Mouse (Mus musculus) kidney, embryonic 16.5 days (tissue): ENCODE measurements at regions not wholly inside any gene's neighbourhood (a gene's known extent, or its start where the extent isn't known, plus 50 kb on each side); places are given as distances from the start of the nearest gene placed in this dataset.

Experiments
- ATAC-seq: fragments of 200-750 bp; cut with Nextera tagmentation; 2 replicates; pipeline ENCODE4 v1.8.0; 2017; ENCODE audit warnings: moderate TSS enrichment; ENCODE audit not compliant: low FRiP score, low TSS enrichment
- H3K27ac ChIP-seq: fragments of 300-500 bp; sonication (generic); 2 replicates; pipeline ENCODE4 v1.5.1; 2014; ENCODE audit warnings: low read length
- H3K27me3 ChIP-seq: fragments of 300-500 bp; sonication (generic); 2 replicates; pipeline ENCODE4 v1.6.1; 2014; ENCODE audit warnings: low read length, control low read depth, mixed read lengths; ENCODE audit not compliant: insufficient read depth
- H3K36me3 ChIP-seq: fragments of 300-500 bp; sonication (generic); 2 replicates; pipeline ENCODE4 v1.6.1; 2014; ENCODE audit warnings: low read length, control low read depth, mixed read lengths; ENCODE audit not compliant: insufficient read depth
- H3K4me1 ChIP-seq: fragments of 300-500 bp; sonication (generic); 2 replicates; pipeline ENCODE4 v1.6.1; 2014; ENCODE audit warnings: low read length, control low read depth, mixed read lengths; ENCODE audit not compliant: insufficient read depth
- H3K4me2 ChIP-seq: fragments of 300-500 bp; sonication (generic); replicated peaks from 2 replicates; pipeline ENCODE4 v1.6.1; 2014; ENCODE audit warnings: low read depth, low read length
- H3K4me3 ChIP-seq: fragments of 300-500 bp; sonication (generic); 2 replicates; pipeline ENCODE4 v1.5.1; 2014; ENCODE audit warnings: mild to moderate bottlenecking, low read length
- H3K9ac ChIP-seq: fragments of 300-500 bp; sonication (generic); replicated peaks from 2 replicates; pipeline ENCODE4 v1.6.1; 2014; ENCODE audit warnings: low read length
- H3K9me3 ChIP-seq: fragments of 300-500 bp; sonication (generic); 2 replicates; pipeline ENCODE4 v1.6.1; 2016; ENCODE audit warnings: low read length, control low read depth
- WGBS: fragments of 180-500 bp; shearing (Covaris S2); extraction: QIAGEN DNeasy Blood & Tissue Kit; methylation state at CpG from one replicate; pipeline ENCODE4 v1.1.7; 2014; 5-methylcytosine and 5-hydroxymethylcytosine counted together

- Histone ChIP-seq H3K9me3 (no peaks in the 10 kb centered on the region), H3K4me3 (no peak overlapping the region), H3K4me2 (no peak overlapping the region), H3K27me3 (no peaks in the 10 kb centered on the region), H3K9ac (no peak overlapping the region), H3K4me1 (peaks cover 32% of the 10 kb centered on the region), H3K36me3 (no peaks in the 10 kb centered on the region), H3K27ac (peak overlapping the region; percentile 65; the same call in 1 of the 2 replicates)
- 85% methylated on average over 15 of the region's 15 CpGs for WGBS
- no peak for ATAC-seq
These were observed 189.6 kb downstream of the Fam43a start for GRCm38 (mm10) chr16:30788944-30789781.

DNA sequence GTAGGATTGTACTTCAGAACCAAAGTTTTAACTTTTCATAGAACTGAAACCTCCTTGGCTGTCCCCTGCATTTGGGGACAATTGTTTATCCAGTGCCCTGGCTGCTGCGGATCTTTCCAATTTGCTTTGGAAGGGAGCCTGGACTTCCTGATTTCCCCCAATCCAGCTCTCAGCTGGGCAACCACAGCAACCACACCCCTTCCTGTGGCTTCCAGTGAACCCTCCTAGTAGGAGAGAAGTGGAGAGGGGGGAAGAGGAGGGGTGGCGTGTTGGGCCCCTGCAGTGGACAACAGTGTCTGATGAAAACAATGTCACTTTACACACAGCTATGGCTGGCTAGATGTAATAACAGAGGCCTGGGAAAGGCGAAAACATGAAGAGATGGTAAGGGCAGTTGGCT lies 190.5 kb downstream of the Fam43a start:
- Histone ChIP-seq H3K4me1 (peaks cover 32% of the 10 kb centered on the region), H3K4me2 (no peak overlapping the region), H3K4me3 (no peak overlapping the region), H3K27me3 (no peaks in the 10 kb centered on the region), H3K36me3 (no peaks in the 10 kb centered on the region), H3K9ac (peak overlapping the region; percentile 49), H3K9me3 (no peaks in the 10 kb centered on the region), H3K27ac (peak overlapping the region; percentile 65)
- 43% methylated on average over 3 of the region's 3 CpGs for WGBS
- ATAC-seq, result 0 out of 2 replicates have a peak, but pooled peaks have one; percentile 41

DNA sequence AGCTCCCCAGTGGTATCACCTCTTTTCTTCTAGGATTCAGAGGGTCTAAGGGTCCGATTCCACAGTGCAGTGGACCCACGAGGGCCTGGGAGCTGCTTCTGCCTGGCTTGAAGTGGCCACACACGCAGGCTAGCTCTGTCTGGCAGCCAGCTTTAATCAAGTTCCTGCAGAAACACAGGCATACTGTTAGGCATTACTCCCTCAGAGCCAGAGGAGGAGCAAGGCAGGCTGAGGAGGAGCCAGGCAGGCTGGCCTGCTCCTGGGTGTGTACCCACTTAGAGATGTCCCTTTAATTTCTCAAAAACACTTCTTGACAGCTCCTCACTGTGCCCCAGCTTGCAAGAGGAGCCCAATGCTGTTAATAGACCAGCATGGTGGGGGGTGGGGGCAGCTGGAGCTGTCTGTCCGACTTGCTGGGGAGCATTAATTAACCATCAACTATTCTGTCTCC lies 191.1 kb downstream of the Fam43a start:
- H3K9ac ChIP-seq, result peak overlapping the region; percentile 49
- no peak overlapping the region for H3K4me3 ChIP-seq
- H3K27me3 ChIP-seq, result no peaks in the 10 kb centered on the region
- no peaks in the 10 kb centered on the region for H3K36me3 ChIP-seq
- no peak overlapping the region for H3K4me2 ChIP-seq
- peak; percentile 78 for ATAC-seq
- peaks cover 32% of the 10 kb centered on the region for H3K4me1 ChIP-seq
- WGBS, result 32% methylated on average over 4 of the region's 4 CpGs
- H3K9me3 ChIP-seq, result no peaks in the 10 kb centered on the region
- H3K27ac ChIP-seq, result peak overlapping the region; percentile 65

DNA sequence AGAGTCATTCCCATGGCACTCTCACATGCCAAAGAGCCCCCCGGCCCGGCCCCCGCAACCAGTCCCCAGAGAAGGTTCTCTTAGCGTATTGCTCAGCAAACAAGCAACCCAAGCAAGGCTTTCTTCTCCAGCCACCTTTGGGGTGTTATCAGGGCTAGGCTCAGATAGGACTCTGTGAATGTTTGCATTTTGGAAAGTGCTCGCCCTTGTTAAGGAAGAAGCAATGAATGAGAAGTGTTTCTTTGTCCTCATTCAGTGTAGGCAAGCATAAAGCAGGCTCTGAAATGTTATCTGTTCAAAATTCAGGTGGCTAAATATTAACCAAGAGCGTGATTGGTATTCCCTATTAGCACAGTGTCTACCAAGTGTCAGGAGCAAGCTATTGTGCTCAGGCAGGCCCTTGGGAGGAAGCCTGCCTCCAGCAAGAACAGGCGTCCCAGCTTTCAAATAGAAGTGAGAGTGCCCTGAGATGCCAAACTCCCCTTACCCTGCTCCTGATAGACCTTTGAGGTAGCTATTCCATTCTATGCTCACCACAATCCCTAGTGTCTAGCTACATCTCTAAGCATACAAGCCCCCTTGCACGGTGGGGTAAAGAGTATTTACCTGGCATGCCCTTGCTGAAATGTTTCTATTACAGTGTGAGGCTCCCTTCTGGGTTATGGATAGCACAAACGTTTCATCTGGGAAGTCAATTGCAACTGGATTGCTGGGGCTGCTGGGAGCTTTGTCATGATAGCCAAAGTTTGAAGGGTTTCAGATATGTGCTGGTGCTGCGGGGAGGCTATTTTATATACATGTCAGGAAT lies 191.7 kb downstream of the Fam43a start:
- Histone ChIP-seq H3K4me1 (peaks cover 32% of the 10 kb centered on the region), H3K4me3 (no peak overlapping the region), H3K27ac (no peak overlapping the region), H3K9me3 (no peaks in the 10 kb centered on the region), H3K4me2 (no peak overlapping the region), H3K27me3 (no peaks in the 10 kb centered on the region), H3K36me3 (no peaks in the 10 kb centered on the region), H3K9ac (no peak overlapping the region)
- WGBS, result 74% methylated on average over 10 of the region's 10 CpGs
- no peak for ATAC-seq

DNA sequence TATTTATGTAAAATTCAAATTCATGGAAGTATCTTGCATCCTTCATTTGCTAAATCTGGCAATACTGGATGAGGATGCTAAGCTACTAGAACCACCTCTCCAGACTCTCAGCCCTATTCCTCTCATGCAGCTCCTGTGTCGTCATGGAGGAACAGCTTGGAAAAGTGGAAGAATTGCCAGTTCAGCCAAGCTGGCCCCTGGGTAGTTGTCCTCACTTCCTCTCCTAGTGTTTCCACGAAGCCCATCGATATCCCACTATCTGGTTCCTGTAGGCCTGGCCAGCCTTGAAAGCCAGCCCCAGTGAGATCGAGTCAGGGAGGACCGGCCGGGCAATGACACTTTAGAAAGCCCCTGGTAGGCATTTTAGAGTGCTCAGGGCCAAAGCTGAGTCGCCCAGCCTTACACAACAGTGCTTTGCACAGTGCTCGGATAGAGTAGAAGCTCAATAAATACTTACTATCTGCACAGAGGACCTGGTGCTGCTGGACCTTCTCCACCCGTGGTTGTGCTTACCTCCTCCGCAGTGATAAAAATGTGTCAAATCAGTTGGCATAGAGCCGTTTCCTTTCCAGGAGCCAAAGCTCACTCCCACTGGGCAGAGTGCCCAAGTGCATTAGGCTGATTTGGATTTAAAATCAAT lies 193.3 kb downstream of the Fam43a start:
- no peak for ATAC-seq
- Histone ChIP-seq H3K27ac (no peak overlapping the region), H3K36me3 (no peaks in the 10 kb centered on the region), H3K27me3 (no peaks in the 10 kb centered on the region), H3K4me1 (peaks cover 33% of the 10 kb centered on the region), H3K9ac (no peak overlapping the region), H3K4me2 (no peak overlapping the region), H3K4me3 (no peak overlapping the region), H3K9me3 (no peaks in the 10 kb centered on the region)
- WGBS, result 67% methylated on average over 11 of the region's 11 CpGs

DNA sequence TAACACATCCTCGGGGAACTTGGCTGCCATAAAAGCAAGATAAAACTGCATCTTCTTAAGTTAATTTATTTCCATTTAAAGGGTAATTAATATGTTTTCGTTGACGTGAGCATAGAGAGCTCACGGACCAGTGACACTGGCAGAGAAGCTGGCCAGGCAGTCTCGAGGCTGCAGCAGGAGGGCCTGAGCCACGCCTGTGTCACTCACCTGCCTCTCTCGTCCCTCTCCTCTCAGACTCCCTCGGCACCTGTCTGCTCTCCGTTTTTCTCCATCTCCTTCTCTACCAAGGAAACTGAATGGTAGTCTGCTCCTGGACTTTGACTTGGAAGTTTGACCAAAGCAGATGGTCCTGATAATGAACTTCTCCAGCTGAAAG lies 193.8 kb downstream of the Fam43a start:
- no peaks in the 10 kb centered on the region for H3K9me3 ChIP-seq
- H3K27me3 ChIP-seq, result no peaks in the 10 kb centered on the region
- no peak overlapping the region for H3K27ac ChIP-seq
- no peak overlapping the region for H3K4me3 ChIP-seq
- no peak overlapping the region for H3K4me2 ChIP-seq
- H3K36me3 ChIP-seq, result no peaks in the 10 kb centered on the region
- no peak overlapping the region for H3K9ac ChIP-seq
- ATAC-seq, result no peak
- H3K4me1 ChIP-seq, result peaks cover 36% of the 10 kb centered on the region
- 50% methylated on average over 9 of the region's 9 CpGs for WGBS

- no peak overlapping the region for H3K27ac ChIP-seq
- H3K4me2 ChIP-seq, result no peak overlapping the region
- no peaks in the 10 kb centered on the region for H3K36me3 ChIP-seq
- H3K9me3 ChIP-seq, result no peaks in the 10 kb centered on the region
- no peak overlapping the region for H3K4me3 ChIP-seq
- 86% methylated on average over 3 of the region's 3 CpGs for WGBS
- peaks cover 33% of the 10 kb centered on the region for H3K4me1 ChIP-seq
- no peak overlapping the region for H3K9ac ChIP-seq
- H3K27me3 ChIP-seq, result no peaks in the 10 kb centered on the region
- ATAC-seq, result no peak
These were observed 194.3 kb downstream of the Fam43a start for GRCm38 (mm10) chr16:30793856-30794255.

GRCm38 (mm10) chr16:30795501-30795904 lies 196.0 kb downstream of the Fam43a start:
- no peak overlapping the region for H3K4me2 ChIP-seq
- 59% methylated on average over 5 of the region's 5 CpGs for WGBS
- no peak overlapping the region for H3K27ac ChIP-seq
- H3K4me1 ChIP-seq, result peaks cover 40% of the 10 kb centered on the region
- peak; percentile 55; the same call in 1 of the 2 replicates for ATAC-seq
- no peak overlapping the region for H3K4me3 ChIP-seq
- H3K36me3 ChIP-seq, result no peaks in the 10 kb centered on the region
- H3K9me3 ChIP-seq, result no peaks in the 10 kb centered on the region
- no peaks in the 10 kb centered on the region for H3K27me3 ChIP-seq
- H3K9ac ChIP-seq, result no peak overlapping the region

DNA sequence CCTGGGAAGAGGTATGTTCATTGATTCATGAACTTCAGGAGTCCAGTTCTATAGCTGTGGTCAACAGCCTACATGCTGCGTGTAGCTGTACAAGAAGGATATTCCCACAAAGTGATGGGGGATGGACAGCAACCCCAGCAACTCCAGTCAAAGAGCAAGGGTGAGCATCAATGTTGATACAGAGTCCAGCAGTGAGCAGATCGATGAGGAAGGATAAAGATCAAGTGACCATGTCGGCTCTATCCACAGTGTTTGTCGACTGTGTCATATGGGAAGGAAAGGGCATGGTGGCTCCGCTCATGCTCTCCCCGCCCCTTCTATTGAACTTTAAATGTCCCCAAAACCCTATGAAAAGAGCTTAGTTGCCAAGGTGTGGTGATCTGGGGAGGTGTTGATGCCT lies 196.6 kb downstream of the Fam43a start:
- Histone ChIP-seq H3K4me3 (no peak overlapping the region), H3K4me2 (no peak overlapping the region), H3K9ac (no peak overlapping the region), H3K27ac (no peak overlapping the region; the same call in 1 of the 2 replicates), H3K36me3 (no peaks in the 10 kb centered on the region), H3K27me3 (no peaks in the 10 kb centered on the region), H3K9me3 (no peaks in the 10 kb centered on the region), H3K4me1 (peaks cover 35% of the 10 kb centered on the region)
- 95% methylated on average over 6 of the region's 6 CpGs for WGBS
- no peak for ATAC-seq
